Mouse (Mus musculus) hindbrain, embryonic 11.5 days (tissue): ENCODE results near the gene Ly75. TPM values are rescaled to one million over a fixed set of nuclear protein-coding genes. Genes with fewer than 3 reads are reported as not detected.
A peak's percentile ranks its signal among the peaks of the same experiment; 100 is the strongest.

Source experiments
- ATAC-seq: fragments of 200-750 bp; cut with Nextera tagmentation; 2 replicates; pipeline ENCODE4 v1.8.0; 2017; ENCODE audit warnings: mild to moderate bottlenecking, moderate TSS enrichment, moderate library complexity; ENCODE audit not compliant: low FRiP score
- DNase-seq: peaks from one replicate; pipeline ENCODE4 v3.0.0-alpha.2; 2015; ENCODE audit warnings: low spot score
- H3K27ac ChIP-seq: fragments of 300-500 bp; sonication (generic); 2 replicates; pipeline ENCODE4 v1.5.1; 2014; ENCODE audit warnings: mild to moderate bottlenecking, low read depth, low read length
- H3K27me3 ChIP-seq: fragments of 300-500 bp; sonication (generic); 2 replicates; pipeline ENCODE4 v1.6.1; 2014; ENCODE audit warnings: mild to moderate bottlenecking, low read length, moderate library complexity, mixed read lengths; ENCODE audit not compliant: control insufficient read depth, insufficient read depth
- H3K36me3 ChIP-seq: fragments of 300-500 bp; sonication (generic); 2 replicates; pipeline ENCODE4 v1.6.1; 2014; ENCODE audit warnings: mild to moderate bottlenecking, low read length, moderate library complexity, mixed read lengths; ENCODE audit not compliant: control insufficient read depth, insufficient read depth
- H3K4me1 ChIP-seq: fragments of 300-500 bp; sonication (generic); replicated peaks from 2 replicates; pipeline ENCODE4 v1.6.1; 2014; ENCODE audit warnings: low read length, mixed read lengths; ENCODE audit not compliant: control insufficient read depth, insufficient read depth
- H3K4me2 ChIP-seq: fragments of 300-500 bp; sonication (generic); replicated peaks from 2 replicates; pipeline ENCODE4 v1.6.1; 2014; ENCODE audit warnings: mild to moderate bottlenecking, low read depth, low read length
- H3K4me3 ChIP-seq: fragments of 300-500 bp; sonication (generic); 2 replicates; pipeline ENCODE4 v1.5.1; 2014; ENCODE audit warnings: low read depth, low read length
- H3K9ac ChIP-seq: fragments of 300-500 bp; sonication (generic); 2 replicates; pipeline ENCODE4 v1.6.1; 2014; ENCODE audit warnings: low read depth, low read length
- H3K9me3 ChIP-seq: fragments of 300-500 bp; sonication (generic); 2 replicates; pipeline ENCODE4 v1.6.1; 2016; ENCODE audit warnings: low read length; ENCODE audit not compliant: control insufficient read depth
- WGBS: fragments of 180-500 bp; shearing (Covaris S2); extraction: QIAGEN DNeasy Blood & Tissue Kit; methylation state at CpG from one replicate; pipeline ENCODE4 v1.1.7; 2014; 5-methylcytosine and 5-hydroxymethylcytosine counted together
- polyA plus RNA-seq: library from polyadenylated mRNA; unstranded; fragments of >200 nt; fragmentation: Nextera tagmentation; extraction: Ambion mirVana; gene quantifications from 2 replicates; pipeline ENCODE4 v1.2.1, GENCODE M21; 2014

Ly75 gene
- polyA plus RNA-seq, result 2.3 and 2.9 TPM in 2 replicates

DNA sequence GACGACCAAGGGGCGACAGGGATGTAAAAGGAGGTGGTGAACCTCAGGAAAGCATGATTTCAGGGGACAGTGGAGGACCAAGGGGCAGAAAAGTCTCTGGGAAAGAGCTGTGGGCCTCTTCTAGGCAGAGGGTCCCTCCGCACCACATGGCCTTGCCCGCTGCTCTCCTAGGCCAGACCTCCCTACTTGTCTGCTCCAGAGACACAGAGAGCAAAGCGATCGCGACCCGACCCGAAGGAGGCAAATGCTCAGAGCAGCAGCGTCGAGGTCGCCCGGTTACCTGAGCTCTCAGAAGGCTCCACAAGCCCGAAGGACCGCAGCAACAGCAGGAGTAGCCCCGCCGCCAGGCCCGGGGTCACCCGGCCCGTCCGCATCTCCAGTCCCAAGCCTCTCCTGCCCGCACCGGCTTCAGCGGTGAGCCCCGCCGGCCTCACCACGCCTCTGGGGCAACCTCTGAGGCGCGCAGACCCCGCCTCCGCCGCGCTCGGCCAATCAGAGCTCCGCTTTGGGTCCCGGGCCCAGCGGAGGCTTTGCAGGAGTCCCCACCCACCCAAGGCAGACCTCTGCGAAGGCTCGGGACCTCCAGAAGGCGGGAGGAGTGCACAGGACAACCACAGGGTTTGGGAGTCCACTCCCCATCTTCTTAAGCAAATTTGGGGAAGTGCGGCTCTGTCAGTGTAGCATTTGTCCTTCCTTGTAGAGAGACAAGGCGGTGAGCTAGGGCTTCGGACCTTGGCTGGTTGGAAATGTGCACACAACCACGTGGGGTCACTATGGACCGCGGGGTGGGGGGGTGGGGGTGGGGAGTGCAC is at the start of gene Ly75:
TSS of gene Ly75 (minus strand) at position 446 of the 812 bp plus-strand sequence.
- ATAC-seq, result peak; percentile 99
- Histone ChIP-seq H3K4me1 (no peaks in the 10 kb centered on the region), H3K9me3 (no peaks in the 10 kb centered on the region), H3K36me3 (no peaks in the 10 kb centered on the region), H3K4me2 (peak within 1 kb of the TSS; percentile 89), H3K27me3 (peaks cover 4% of the 10 kb centered on the region), H3K27ac (no peak within 1 kb of the TSS), H3K9ac (peak within 1 kb of the TSS; percentile 58), H3K4me3 (peak within 1 kb of the TSS; percentile 48)
- DNase-seq, result peak; percentile 89
- 1% methylated on average over 46 of the region's 46 CpGs for WGBS

DNA sequence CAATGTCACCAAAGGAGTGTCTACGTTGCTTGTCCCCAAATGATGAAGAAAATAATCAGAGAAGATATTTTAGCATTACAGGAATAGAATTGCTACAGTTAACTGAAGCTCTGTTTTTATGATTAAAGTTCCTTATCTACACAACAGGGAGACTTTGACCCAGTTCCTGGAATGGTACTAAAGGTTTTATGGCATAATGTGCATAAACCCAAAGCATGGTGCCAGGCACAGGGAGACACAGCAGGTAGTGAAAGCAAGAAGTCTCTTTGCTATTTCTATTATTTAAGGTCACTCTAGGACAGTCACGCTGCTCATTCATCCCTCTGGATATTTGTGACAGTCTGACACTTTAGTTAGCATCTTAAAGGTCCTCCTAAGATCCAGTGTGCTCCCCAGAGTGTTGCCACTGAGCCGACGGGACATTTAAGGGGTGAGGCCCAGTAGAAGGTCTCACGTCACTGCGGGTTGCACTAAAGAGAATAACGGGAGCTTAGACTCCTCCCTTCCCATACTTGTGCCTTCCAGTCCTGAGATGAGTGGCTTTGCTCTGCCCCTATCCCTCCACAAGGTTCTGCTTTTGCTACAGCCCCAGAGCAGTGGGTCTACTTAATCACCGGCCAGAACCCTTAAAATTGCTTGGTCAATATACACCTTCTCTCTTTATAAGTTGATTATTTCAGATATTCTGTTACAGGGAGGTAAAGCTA is 47.4 kb upstream of the Ly75 start:
- no peak overlapping the region for H3K9ac ChIP-seq
- no peak overlapping the region for H3K4me2 ChIP-seq
- H3K4me3 ChIP-seq, result no peak overlapping the region
- 72% methylated on average over 8 of the region's 8 CpGs for WGBS
- no peaks in the 10 kb centered on the region for H3K36me3 ChIP-seq
- H3K4me1 ChIP-seq, result no peaks in the 10 kb centered on the region
- H3K9me3 ChIP-seq, result no peaks in the 10 kb centered on the region
- DNase-seq (no peak), ATAC-seq (no peak)
- H3K27ac ChIP-seq, result no peak overlapping the region
- H3K27me3 ChIP-seq, result no peaks in the 10 kb centered on the region

DNA sequence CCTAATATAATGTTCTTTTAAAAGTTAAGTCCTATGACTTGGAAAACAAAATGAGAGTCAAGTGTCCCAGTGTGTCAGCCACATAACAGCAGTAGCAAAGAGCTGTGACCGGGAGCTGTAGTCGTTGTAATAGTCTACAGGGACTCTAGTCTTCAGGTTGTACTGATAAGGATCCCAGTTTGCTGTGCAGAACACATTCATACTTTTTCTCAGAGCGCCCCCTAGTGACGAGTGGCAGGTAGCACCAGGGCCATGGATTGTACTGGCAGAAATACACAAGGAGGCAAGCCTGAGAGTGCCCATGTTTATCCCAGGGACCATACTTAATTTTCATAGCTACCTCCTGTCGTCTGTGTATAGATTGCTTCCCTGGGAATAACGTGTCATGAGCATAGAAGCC is 35.0 kb upstream of the Ly75 start:
- H3K4me1 ChIP-seq, result no peaks in the 10 kb centered on the region
- no peak overlapping the region for H3K27ac ChIP-seq
- no peak overlapping the region for H3K4me3 ChIP-seq
- ATAC-seq, result peak; percentile 68
- 10% methylated on average over 6 of the region's 6 CpGs for WGBS
- no peaks in the 10 kb centered on the region for H3K27me3 ChIP-seq
- H3K36me3 ChIP-seq, result no peaks in the 10 kb centered on the region
- H3K9me3 ChIP-seq, result no peaks in the 10 kb centered on the region
- DNase-seq, result peak; percentile 83
- H3K9ac ChIP-seq, result no peak overlapping the region
- H3K4me2 ChIP-seq, result no peak overlapping the region

DNA sequence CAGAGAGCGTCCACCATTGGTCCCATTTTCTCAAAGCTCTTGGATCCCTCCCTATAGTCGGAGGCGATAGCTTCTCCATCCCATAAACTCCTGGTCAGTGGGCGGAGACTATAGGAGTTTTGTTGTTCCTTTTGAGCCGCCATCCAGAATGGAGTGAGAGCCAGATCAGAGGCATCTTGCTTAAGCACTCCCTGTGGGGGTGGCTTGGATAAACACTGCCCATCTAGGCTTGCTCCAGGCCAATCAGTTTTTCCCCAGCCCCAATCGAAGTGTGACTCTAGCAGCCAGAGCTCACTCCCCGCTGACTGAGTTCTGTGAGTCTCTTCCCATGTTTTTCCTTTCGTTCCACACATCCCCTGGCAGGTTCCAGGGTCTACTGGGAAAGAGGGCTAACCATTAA is 31.2 kb upstream of the Ly75 start:
- WGBS, result 60% methylated on average over 8 of the region's 8 CpGs
- H3K27me3 ChIP-seq, result no peaks in the 10 kb centered on the region
- no peak overlapping the region for H3K4me2 ChIP-seq
- ATAC-seq, result no peak
- no peaks in the 10 kb centered on the region for H3K9me3 ChIP-seq
- no peak overlapping the region for H3K4me3 ChIP-seq
- H3K4me1 ChIP-seq, result no peaks in the 10 kb centered on the region
- H3K9ac ChIP-seq, result no peak overlapping the region
- H3K27ac ChIP-seq, result no peak overlapping the region
- H3K36me3 ChIP-seq, result no peaks in the 10 kb centered on the region
- DNase-seq, result no peak

DNA sequence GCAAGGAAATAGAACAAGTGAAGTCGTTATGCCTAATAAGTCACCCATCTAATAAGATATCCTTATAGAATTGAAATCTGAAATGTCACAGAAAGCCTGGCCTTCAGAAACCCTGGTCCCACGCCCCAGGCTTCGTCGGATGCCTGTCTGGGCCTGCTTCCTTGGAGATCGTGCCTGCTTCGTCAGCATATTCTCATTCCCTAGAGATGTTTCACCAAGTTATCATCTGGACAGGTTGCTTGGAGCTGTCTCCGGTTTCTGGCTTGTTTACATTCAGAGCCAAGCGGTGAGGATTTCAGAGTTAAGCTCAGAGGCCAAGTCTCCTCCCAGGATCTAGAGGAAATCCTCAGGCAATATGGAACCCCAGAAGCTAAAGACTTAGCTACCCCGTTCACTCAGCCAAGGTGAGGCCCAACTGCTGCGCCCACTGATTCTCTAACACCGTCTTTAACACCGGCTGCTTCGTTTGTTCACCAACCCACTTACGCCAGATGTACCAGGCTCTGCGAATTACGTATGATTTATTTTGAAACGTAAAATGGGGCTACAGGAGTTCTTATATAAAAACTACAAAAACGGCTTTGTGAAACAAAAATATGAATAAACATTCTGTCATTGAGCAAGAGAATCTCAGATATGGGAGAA is 30.0 kb upstream of the Ly75 start:
- no peaks in the 10 kb centered on the region for H3K36me3 ChIP-seq
- H3K4me3 ChIP-seq, result no peak overlapping the region
- no peaks in the 10 kb centered on the region for H3K4me1 ChIP-seq
- ATAC-seq (no peak), DNase-seq (no peak)
- H3K27me3 ChIP-seq, result no peaks in the 10 kb centered on the region
- H3K9ac ChIP-seq, result no peak overlapping the region
- no peak overlapping the region for H3K4me2 ChIP-seq
- H3K9me3 ChIP-seq, result no peaks in the 10 kb centered on the region
- WGBS, result 88% methylated on average over 18 of the region's 18 CpGs
- no peak overlapping the region for H3K27ac ChIP-seq

DNA sequence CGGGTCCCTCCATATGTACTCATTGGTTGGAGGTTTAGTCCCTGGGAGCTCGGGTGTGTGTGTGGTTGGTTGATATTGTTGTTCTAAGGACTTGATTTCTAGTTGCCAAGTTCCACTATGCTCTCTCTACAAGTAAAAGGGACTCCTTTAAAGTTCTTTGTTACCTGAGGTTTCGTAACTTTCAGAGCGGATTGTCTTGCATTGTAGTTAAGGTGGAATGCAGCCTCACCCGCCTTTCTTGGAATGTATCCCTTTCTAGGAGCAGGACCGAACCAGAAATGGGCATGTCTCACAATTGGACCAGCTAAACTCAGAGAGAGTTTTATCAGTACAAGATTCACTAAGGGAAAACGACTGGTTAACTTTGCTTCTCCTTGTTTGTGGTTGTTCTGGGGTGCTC is 28.1 kb upstream of the Ly75 start:
- DNase-seq, result no peak
- no peaks in the 10 kb centered on the region for H3K9me3 ChIP-seq
- H3K4me2 ChIP-seq, result no peak overlapping the region
- ATAC-seq, result no peak
- H3K9ac ChIP-seq, result no peak overlapping the region
- no peaks in the 10 kb centered on the region for H3K36me3 ChIP-seq
- no peak overlapping the region for H3K4me3 ChIP-seq
- 88% methylated on average over 7 of the region's 7 CpGs for WGBS
- no peak overlapping the region for H3K27ac ChIP-seq
- no peaks in the 10 kb centered on the region for H3K4me1 ChIP-seq
- no peaks in the 10 kb centered on the region for H3K27me3 ChIP-seq

DNA sequence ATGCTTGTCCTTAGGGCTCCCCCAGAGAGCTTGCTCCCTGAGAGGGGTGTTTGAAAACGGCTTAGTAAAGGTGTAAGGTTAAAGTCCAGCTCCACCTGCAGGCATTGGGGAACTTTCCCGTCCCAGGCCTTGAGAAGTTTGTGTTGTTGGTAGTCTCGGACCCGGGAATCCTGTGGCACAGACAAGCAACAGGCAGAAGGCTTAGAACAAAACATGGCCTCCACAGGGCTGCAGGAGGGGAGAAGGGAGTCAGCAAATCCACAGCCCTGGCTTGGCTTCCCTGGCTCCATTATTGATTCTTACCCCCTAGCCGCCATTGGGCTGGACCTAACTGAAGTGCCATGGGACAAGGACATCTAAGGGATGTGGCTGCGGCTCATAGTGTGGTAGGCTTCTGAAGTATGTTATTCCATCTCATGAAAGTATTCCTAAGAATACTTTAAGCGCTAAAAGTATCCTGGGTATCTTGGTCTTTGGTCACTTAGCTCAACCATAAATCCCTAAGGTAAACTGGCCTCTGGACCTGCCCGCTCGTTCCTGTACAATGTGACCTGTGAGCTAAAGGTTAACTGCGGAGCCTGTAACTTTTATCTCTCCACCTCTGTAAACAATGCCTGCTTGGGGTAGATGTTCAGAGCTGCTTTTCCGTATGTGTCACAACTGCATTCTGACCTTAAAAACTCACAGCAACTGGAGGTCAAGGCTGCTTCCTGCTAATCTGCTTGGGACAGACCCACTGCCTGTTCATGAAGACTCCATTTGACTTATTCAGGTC is 27.1 kb upstream of the Ly75 start:
- 76% methylated on average over 11 of the region's 11 CpGs for WGBS
- no peaks in the 10 kb centered on the region for H3K4me1 ChIP-seq
- no peak overlapping the region for H3K27ac ChIP-seq
- no peak overlapping the region for H3K9ac ChIP-seq
- no peaks in the 10 kb centered on the region for H3K27me3 ChIP-seq
- no peaks in the 10 kb centered on the region for H3K9me3 ChIP-seq
- no peaks in the 10 kb centered on the region for H3K36me3 ChIP-seq
- H3K4me2 ChIP-seq, result no peak overlapping the region
- ATAC-seq (no peak), DNase-seq (no peak)
- no peak overlapping the region for H3K4me3 ChIP-seq

DNA sequence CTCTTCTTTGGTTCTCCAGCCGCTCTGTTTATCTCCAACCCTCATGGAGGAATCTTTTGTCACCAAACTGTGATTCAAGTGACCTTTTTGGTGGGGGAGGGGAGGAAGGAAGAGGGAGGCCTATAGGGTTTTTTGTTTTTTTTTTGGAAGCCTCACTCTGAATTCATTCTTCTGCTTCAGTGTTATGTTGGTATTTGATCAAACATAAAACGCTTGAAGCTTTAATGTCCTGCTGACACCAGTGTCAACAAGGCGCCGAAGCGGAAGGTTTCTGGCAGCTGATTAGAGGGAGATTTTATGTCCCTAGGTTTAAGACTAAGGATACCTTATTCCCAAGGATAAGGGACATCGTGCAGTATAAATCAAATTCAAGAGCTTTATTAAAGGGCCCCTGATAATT is 26.1 kb upstream of the Ly75 start:
- H3K4me3 ChIP-seq, result no peak overlapping the region
- DNase-seq (no peak), ATAC-seq (no peak)
- H3K4me1 ChIP-seq, result no peaks in the 10 kb centered on the region
- WGBS, result 68% methylated on average over 6 of the region's 6 CpGs
- no peak overlapping the region for H3K27ac ChIP-seq
- no peaks in the 10 kb centered on the region for H3K36me3 ChIP-seq
- H3K9me3 ChIP-seq, result no peaks in the 10 kb centered on the region
- no peak overlapping the region for H3K9ac ChIP-seq
- H3K27me3 ChIP-seq, result no peaks in the 10 kb centered on the region
- H3K4me2 ChIP-seq, result no peak overlapping the region
